Mouse (Mus musculus) MEL (cell line): Measurements from ENCODE around the gene Pard3b. TPM values are rescaled to one million over a fixed set of nuclear protein-coding genes. Genes with fewer than 3 reads are reported as not detected.

Experiments
- DNase-seq: peaks from one replicate; pipeline ENCODE4 v3.0.0; 2011; ENCODE audit warnings: low read depth, low spot score
- H3K27ac ChIP-seq: 2 replicates; pipeline ENCODE4 v1.5.1; 2012; ENCODE audit warnings: low read depth, mild to moderate bottlenecking, control low read depth, low read length, moderate library complexity; ENCODE audit not compliant: control insufficient read depth
- H3K27me3 ChIP-seq, 2 experiments: fragments of 150-350 bp in 1 of 2; sonication (generic) in 1 of 2; 2 replicates each; pipeline ENCODE4 v1.6.1; 2012; ENCODE audit warnings: low read length in 2 of 2, mild to moderate bottlenecking in 2 of 2, improper control_type of control experiment in 1 of 2, moderate library complexity in 1 of 2; ENCODE audit not compliant: insufficient read depth in 2 of 2, control insufficient read depth in 1 of 2
- H3K36me3 ChIP-seq, 2 experiments: 2 replicates each; pipeline ENCODE4 v1.6.1; 2012 to 2014; ENCODE audit warnings: low read length in 2 of 2, improper control_type of control experiment in 1 of 2, inconsistent platforms in 1 of 2, mild to moderate bottlenecking in 1 of 2; ENCODE audit not compliant: insufficient read depth in 2 of 2, control insufficient read depth in 1 of 2
- H3K4me1 ChIP-seq, 2 experiments: fragments of 150-350 bp in 1 of 2; sonication (generic) in 1 of 2; 2 replicates each; pipeline ENCODE4 v1.6.1; 2012; ENCODE audit warnings: low read length in 2 of 2, improper control_type of control experiment in 1 of 2, mild to moderate bottlenecking in 1 of 2; ENCODE audit not compliant: insufficient read depth in 2 of 2, control insufficient read depth in 1 of 2
- H3K4me3 ChIP-seq, 2 experiments: fragments of 150-350 bp in 1 of 2; sonication (generic) in 1 of 2; 2 replicates each; pipeline ENCODE4 v1.5.1; 2012; ENCODE audit warnings: low read depth in 2 of 2, low read length in 2 of 2, mild to moderate bottlenecking in 2 of 2, moderate library complexity in 2 of 2, control low read depth in 1 of 2, improper control_type of control experiment in 1 of 2; ENCODE audit not compliant: control insufficient read depth in 1 of 2, insufficient read depth in 1 of 2
- H3K79me2 ChIP-seq: 2 replicates; pipeline ENCODE4 v1.6.1; 2012; ENCODE audit warnings: mild to moderate bottlenecking, low read length, moderate library complexity; ENCODE audit not compliant: control insufficient read depth, poor library complexity, insufficient read depth
- H3K9ac ChIP-seq: 2 replicates; pipeline ENCODE4 v1.6.1; 2012; ENCODE audit warnings: low read depth, mild to moderate bottlenecking, control low read depth, low read length, moderate library complexity; ENCODE audit not compliant: control insufficient read depth, poor library complexity, severe bottlenecking
- H3K9me3 ChIP-seq: fragments of 150-350 bp; sonication (generic); replicated peaks from 2 replicates; pipeline ENCODE4 v1.6.1; 2012; ENCODE audit warnings: mild to moderate bottlenecking, low read length, improper control_type of control experiment, moderate library complexity; ENCODE audit not compliant: insufficient read depth
- BHLHE40 ChIP-seq: IDR thresholded peaks from 2 replicates; pipeline ENCODE4 v1.6.1; 2012; ENCODE audit warnings: low read depth, mild to moderate bottlenecking, inconsistent platforms, low read length, improper control_type of control experiment, borderline replicate concordance
- CHD1 ChIP-seq: IDR thresholded peaks from 2 replicates; pipeline ENCODE4 v1.6.1; 2012; ENCODE audit warnings: low read depth, mild to moderate bottlenecking, inconsistent platforms, low read length, improper control_type of control experiment
- CHD2 ChIP-seq: IDR thresholded peaks from 2 replicates; pipeline ENCODE4 v1.6.1; 2011; ENCODE audit warnings: low read length, improper control_type of control experiment
- ELF1 ChIP-seq: IDR thresholded peaks from 2 replicates; pipeline ENCODE4 v1.6.1; 2014; ENCODE audit warnings: low read depth, mild to moderate bottlenecking, inconsistent platforms, low read length, improper control_type of control experiment, moderate library complexity
- EP300 ChIP-seq, 2 experiments: IDR thresholded peaks; 2 replicates each; pipeline ENCODE4 v1.6.1; 2011; ENCODE audit warnings: improper control_type of control experiment in 2 of 2, low read length in 2 of 2, low read depth in 1 of 2, mild to moderate bottlenecking in 1 of 2
- ETS1 ChIP-seq: IDR thresholded peaks from 2 replicates; pipeline ENCODE4 v1.6.1; 2012; ENCODE audit warnings: low read depth, mild to moderate bottlenecking, inconsistent platforms, low read length, improper control_type of control experiment, moderate library complexity
- GABPA ChIP-seq: IDR thresholded peaks from 2 replicates; pipeline ENCODE4 v1.6.1; 2012; ENCODE audit warnings: low read depth, mild to moderate bottlenecking, inconsistent platforms, low read length, improper control_type of control experiment, moderate library complexity
- HCFC1 ChIP-seq: IDR thresholded peaks from 2 replicates; pipeline ENCODE4 v1.6.1; 2012; ENCODE audit warnings: low read depth, mild to moderate bottlenecking, inconsistent platforms, low read length, improper control_type of control experiment, moderate library complexity
- JUND ChIP-seq: IDR thresholded peaks from 2 replicates; pipeline ENCODE4 v1.6.1; 2011; ENCODE audit warnings: low read depth, mild to moderate bottlenecking, improper control_type of control experiment, low read length
- MAX ChIP-seq: IDR thresholded peaks from 2 replicates; pipeline ENCODE4 v1.6.1; 2011; ENCODE audit warnings: low read length, improper control_type of control experiment
- MAZ ChIP-seq: IDR thresholded peaks from 2 replicates; pipeline ENCODE4 v1.6.1; 2012; ENCODE audit warnings: low read depth, mild to moderate bottlenecking, inconsistent platforms, low read length, improper control_type of control experiment
- MXI1 ChIP-seq: IDR thresholded peaks from 2 replicates; pipeline ENCODE4 v1.6.1; 2011; ENCODE audit warnings: mild to moderate bottlenecking, low read depth, low read length, improper control_type of control experiment
- MYB ChIP-seq: IDR thresholded peaks from 2 replicates; pipeline ENCODE4 v1.6.1; 2011; ENCODE audit warnings: mild to moderate bottlenecking, low read depth, low read length, improper control_type of control experiment
- NELFE ChIP-seq: IDR thresholded peaks from 2 replicates; pipeline ENCODE4 v1.6.1; 2011; ENCODE audit warnings: low read depth, low read length, improper control_type of control experiment
- POLR2AphosphoS2 ChIP-seq: IDR thresholded peaks from 2 replicates; pipeline ENCODE4 v1.6.1; 2011; ENCODE audit warnings: low read length, improper control_type of control experiment
- POLR2AphosphoS5 ChIP-seq: IDR thresholded peaks from 2 replicates; pipeline ENCODE4 v1.6.1; 2012; ENCODE audit warnings: low read depth, borderline replicate concordance, mild to moderate bottlenecking, inconsistent platforms, low read length, moderate library complexity, mixed read lengths
- RAD21 ChIP-seq: IDR thresholded peaks from 2 replicates; pipeline ENCODE4 v1.6.1; 2011; ENCODE audit warnings: mild to moderate bottlenecking, low read depth, low read length, improper control_type of control experiment
- RCOR1 ChIP-seq: IDR thresholded peaks from 2 replicates; pipeline ENCODE4 v1.6.1; 2012; ENCODE audit warnings: low read depth, mild to moderate bottlenecking, inconsistent platforms, low read length, improper control_type of control experiment
- SIN3A ChIP-seq: IDR thresholded peaks from 2 replicates; pipeline ENCODE4 v1.6.1; 2012; ENCODE audit warnings: low read length, improper control_type of control experiment, inconsistent platforms
- USF2 ChIP-seq, 2 experiments: IDR thresholded peaks; 2 replicates each; pipeline ENCODE4 v1.6.1; 2011 to 2012; ENCODE audit warnings: improper control_type of control experiment in 2 of 2, low read length in 2 of 2, borderline replicate concordance in 1 of 2, inconsistent platforms in 1 of 2, low read depth in 1 of 2, mild to moderate bottlenecking in 1 of 2; ENCODE audit not compliant: insufficient read depth in 1 of 2
- ZKSCAN1 ChIP-seq: IDR thresholded peaks from 2 replicates; pipeline ENCODE4 v1.6.1; 2012; ENCODE audit warnings: low read depth, mild to moderate bottlenecking, inconsistent platforms, low read length, improper control_type of control experiment, moderate library complexity
- polyA plus RNA-seq, 2 experiments: library from polyadenylated mRNA; stranded (reverse) in 1 of 2; unstranded in 1 of 2; fragments of >175 nt in 1 of 2; fragments of >200 nt in 1 of 2; gene quantifications; 2 replicates each; pipeline versions ENCODE4 v1.2.1 to v1.2.4; 2012; ENCODE audit warnings: low replicate concordance in 2 of 2, low read depth in 1 of 2; ENCODE audit not compliant: insufficient read length in 2 of 2, insufficient read depth in 1 of 2, missing spikeins in 1 of 2
- total RNA-seq: library from RNA; depleted of rRNA; stranded (reverse); fragments of 300-350 nt; gene quantifications from 2 replicates; pipeline ENCODE4 v1.2.3, GENCODE M21; 2012

Gene Pard3b
- total and polyA plus RNA-seq, 3 experiments, result not detected

- H3K79me2 ChIP-seq, result no peaks in the 10 kb centered on the region
- H3K9me3 ChIP-seq, result no peaks in the 10 kb centered on the region
- no peak overlapping the region for H3K4me3 ChIP-seq
- no peaks in the 10 kb centered on the region for H3K4me1 ChIP-seq
- DNase-seq, result no peak
- no peaks in the 10 kb centered on the region for H3K36me3 ChIP-seq
- TF ChIP-seq ELF1 (no peak), ZKSCAN1 (no peak), MAZ (no peak), CHD2 (no peak), MAX (no peak), ETS1 (no peak), POLR2AphosphoS5 (no peak), SIN3A (no peak), MXI1 (no peak), POLR2AphosphoS2 (no peak), JUND (no peak), RAD21 (no peak), EP300 (IDR thresholded peaks at IDR 0.05; ENCODE audit: low read depth in 1 of 2, low read length in 2 of 2) (no peak), MYB (no peak), USF2 (IDR thresholded peaks at IDR 0.05; ENCODE audit: borderline replicate concordance in 1 of 2, insufficient read depth in 1 of 2, low read depth in 1 of 2, low read length in 2 of 2) (no peak)
- H3K27me3 ChIP-seq, result no peaks in the 10 kb centered on the region
- no peak overlapping the region for H3K9ac ChIP-seq
- H3K27ac ChIP-seq, result no peak overlapping the region
These were observed 577.2 kb downstream of the Pard3b start for GRCm38 (mm10) chr1:62215842-62216241.

GRCm38 (mm10) chr1:62216568-62216967 is 577.9 kb downstream of the Pard3b start:
- Histone ChIP-seq H3K9ac (no peak overlapping the region), H3K4me3 (no peak overlapping the region), H3K79me2 (no peaks in the 10 kb centered on the region), H3K4me1 (no peaks in the 10 kb centered on the region), H3K27ac (no peak overlapping the region), H3K36me3 (no peaks in the 10 kb centered on the region), H3K9me3 (no peaks in the 10 kb centered on the region), H3K27me3 (no peaks in the 10 kb centered on the region)
- no peak for DNase-seq
- TF ChIP-seq HCFC1, result no peak
- TF ChIP-seq NELFE, result no peak
- no peak for TF ChIP-seq RCOR1
- no peak for TF ChIP-seq USF2 (IDR thresholded peaks at IDR 0.05; ENCODE audit: borderline replicate concordance in 1 of 2, insufficient read depth in 1 of 2, low read depth in 1 of 2, low read length in 2 of 2)
- no peak for TF ChIP-seq GABPA
- no peak for TF ChIP-seq CHD1
- no peak for TF ChIP-seq RAD21
- no peak for TF ChIP-seq JUND
- no peak for TF ChIP-seq BHLHE40
- no peak for TF ChIP-seq MXI1
- TF ChIP-seq, all 39 proteins: peak for 0
